Mouse (Mus musculus): ENCODE data around the gene Adra1b. TPM values are rescaled to one million over a fixed set of nuclear protein-coding genes. Genes with fewer than 3 reads are reported as not detected.
A peak's percentile ranks its signal among the peaks of the same experiment; 100 is the strongest.

Adra1b gene
- polyA plus RNA-seq, 1 experiment = 2.7 TPM

DNA sequence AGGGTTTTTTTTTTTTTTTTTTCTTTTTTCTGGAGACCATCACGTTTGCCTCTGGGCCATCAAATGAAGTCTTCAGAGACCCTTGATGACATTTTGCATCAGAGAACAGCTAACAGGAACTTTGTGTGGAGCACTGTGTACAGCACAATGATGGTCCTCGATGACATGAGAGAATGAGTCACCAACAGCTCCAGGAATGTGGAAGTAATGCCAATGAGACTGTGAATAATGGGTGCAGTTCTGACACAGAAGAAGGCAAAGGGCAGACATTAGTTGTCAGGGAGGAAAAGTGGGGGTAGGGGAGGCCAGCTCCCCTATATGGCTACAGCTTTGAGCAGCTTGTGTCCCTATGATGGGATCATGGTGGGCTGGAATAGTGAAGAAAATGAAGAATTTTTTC is 5.7 kb downstream of the Adra1b start:
- Histone ChIP-seq H3K27me3 (ENCODE audit: control insufficient read depth, insufficient read depth, insufficient read length) (no peaks in the 10 kb centered on the region), H3K36me3 (ENCODE audit: control insufficient read depth, insufficient read depth) (no peaks in the 10 kb centered on the region), H3K79me2 (ENCODE audit: control insufficient read depth, insufficient read depth) (no peaks in the 10 kb centered on the region), H3ac (ENCODE audit: control insufficient read depth, insufficient read length, low read depth) (no peak overlapping the region), H3K79me3 (ENCODE audit: low read depth) (no peaks in the 10 kb centered on the region), H3K4me3 (ENCODE audit: insufficient read depth, poor library complexity, severe bottlenecking) (no peak overlapping the region)
- TF ChIP-seq CTCF (IDR thresholded peaks at IDR 0.05; ENCODE audit: control insufficient read depth, insufficient read depth, insufficient read length) = no peak
- TF ChIP-seq FOSL1 (IDR thresholded peaks at IDR 0.05; ENCODE audit: insufficient read depth, low read length, poor library complexity, severe bottlenecking) = peak; percentile 58

DNA sequence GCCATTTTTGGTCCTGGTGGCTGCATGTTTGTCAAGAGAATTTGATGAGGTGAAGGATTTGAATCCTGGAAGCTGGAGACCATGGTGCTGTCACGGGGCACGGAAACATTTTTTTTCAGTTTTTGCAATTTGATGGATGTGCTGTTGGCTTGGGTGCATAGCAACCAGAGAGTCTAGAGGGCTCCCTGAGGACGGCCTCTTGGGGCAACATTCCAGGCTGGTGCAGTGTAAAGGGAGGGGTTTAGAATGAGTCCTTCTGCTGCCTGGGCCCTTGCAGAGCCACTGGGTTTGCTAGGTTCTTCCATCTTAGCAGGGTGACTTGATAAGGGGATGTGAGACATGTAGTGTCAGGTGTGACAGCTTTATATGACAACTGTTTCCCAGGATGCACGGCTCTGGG is 8.5 kb downstream of the Adra1b start:
- no peak overlapping the region for H3ac ChIP-seq (ENCODE audit: control insufficient read depth, insufficient read length, low read depth)
- no peaks in the 10 kb centered on the region for H3K79me3 ChIP-seq (ENCODE audit: low read depth)
- H3K27me3 ChIP-seq (ENCODE audit: control insufficient read depth, insufficient read depth, insufficient read length) = no peaks in the 10 kb centered on the region
- no peaks in the 10 kb centered on the region for H3K36me3 ChIP-seq (ENCODE audit: control insufficient read depth, insufficient read depth)
- no peak overlapping the region for H3K4me3 ChIP-seq (ENCODE audit: insufficient read depth, poor library complexity, severe bottlenecking)
- TF ChIP-seq USF1 (IDR thresholded peaks at IDR 0.05; ENCODE audit: low read depth) = no peak
- peak; percentile 41 for TF ChIP-seq MYOD1 (IDR thresholded peaks at IDR 0.05; ENCODE audit: control insufficient read depth, insufficient read length, low read depth)
- no peaks in the 10 kb centered on the region for H3K79me2 ChIP-seq (ENCODE audit: control insufficient read depth, insufficient read depth)

DNA sequence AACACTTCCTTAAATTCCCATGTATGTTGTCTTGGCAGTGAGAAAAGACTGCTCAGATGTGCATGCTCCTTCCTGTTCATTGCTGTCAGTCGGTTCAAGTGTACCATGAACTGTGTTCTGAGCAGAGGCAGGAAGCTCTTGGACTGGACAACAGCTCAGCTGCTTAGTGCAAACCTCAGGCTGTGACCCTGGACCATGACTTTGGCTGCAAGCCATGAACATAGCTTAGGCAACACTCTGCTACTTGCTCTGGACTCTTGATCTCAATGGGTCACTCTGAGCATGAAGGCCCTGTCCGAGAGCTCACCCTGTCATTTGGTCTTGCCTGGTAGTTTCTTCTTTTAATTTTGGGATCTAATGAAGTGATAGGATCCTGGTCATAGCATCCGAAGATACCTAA is 9.6 kb downstream of the Adra1b start:
- Histone ChIP-seq H3K27me3 (ENCODE audit: control insufficient read depth, insufficient read depth, insufficient read length) (no peaks in the 10 kb centered on the region), H3K4me3 (ENCODE audit: insufficient read depth, poor library complexity, severe bottlenecking) (no peak overlapping the region), H3K79me3 (ENCODE audit: low read depth) (no peaks in the 10 kb centered on the region), H3K36me3 (ENCODE audit: control insufficient read depth, insufficient read depth) (no peaks in the 10 kb centered on the region), H3ac (ENCODE audit: control insufficient read depth, insufficient read length, low read depth) (no peak overlapping the region), H3K79me2 (ENCODE audit: control insufficient read depth, insufficient read depth) (no peaks in the 10 kb centered on the region)
- TF ChIP-seq USF1 (IDR thresholded peaks at IDR 0.05; ENCODE audit: low read depth) = no peak
- TF ChIP-seq CEBPB (IDR thresholded peaks at IDR 0.05; ENCODE audit: low read depth) = no peak
- no peak for TF ChIP-seq FOSL1 (IDR thresholded peaks at IDR 0.05; ENCODE audit: insufficient read depth, low read length, poor library complexity, severe bottlenecking)
- no peak for TF ChIP-seq MAX (IDR thresholded peaks at IDR 0.05)
- no peak for TF ChIP-seq MYOD1 (IDR thresholded peaks at IDR 0.05; ENCODE audit: control insufficient read depth, insufficient read length, low read depth)
- TF ChIP-seq CTCF (IDR thresholded peaks at IDR 0.05; ENCODE audit: control insufficient read depth, insufficient read depth, insufficient read length) = no peak
- TF ChIP-seq MYOG (IDR thresholded peaks at IDR 0.05; ENCODE audit: control insufficient read depth, extremely low read depth, insufficient read length) = no peak

DNA sequence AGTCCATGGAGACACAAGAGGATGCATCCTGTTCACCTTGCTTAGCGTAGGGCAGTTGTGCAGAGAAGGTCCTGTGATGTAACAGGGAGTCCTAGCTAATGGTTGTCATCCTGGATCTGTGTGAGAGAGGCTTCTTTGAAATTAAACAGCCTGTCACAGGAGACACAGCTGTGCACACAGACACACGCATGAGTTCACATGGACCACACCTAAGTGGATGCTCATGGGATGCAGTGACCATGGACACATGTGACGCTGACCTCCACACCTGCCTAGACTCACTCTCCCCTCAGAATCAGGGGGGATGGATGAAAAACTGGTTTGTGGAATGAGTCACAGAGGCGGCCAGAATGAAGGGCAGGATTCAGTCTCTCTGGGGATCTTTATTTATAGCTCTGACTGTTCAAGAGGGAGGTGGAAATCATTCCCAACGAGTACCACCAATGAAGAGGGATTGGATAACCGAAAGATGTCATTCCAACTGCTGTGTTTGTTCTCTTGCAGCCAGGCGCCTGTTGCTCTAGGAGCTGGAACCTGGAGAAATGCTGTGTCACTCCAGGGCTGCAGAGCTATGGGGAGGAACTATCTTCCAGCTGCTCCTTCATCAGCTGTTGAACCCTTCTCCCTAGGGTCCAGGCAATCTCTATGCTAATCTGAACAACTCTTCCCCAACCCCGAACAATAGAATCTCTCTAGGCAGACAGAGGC is 11.6 kb downstream of the Adra1b start:
- H3K79me3 ChIP-seq (ENCODE audit: low read depth) = no peaks in the 10 kb centered on the region
- H3K27me3 ChIP-seq (ENCODE audit: control insufficient read depth, insufficient read depth, insufficient read length) = no peaks in the 10 kb centered on the region
- no peaks in the 10 kb centered on the region for H3K79me2 ChIP-seq (ENCODE audit: control insufficient read depth, insufficient read depth)
- H3K4me3 ChIP-seq (ENCODE audit: insufficient read depth, poor library complexity, severe bottlenecking) = no peak overlapping the region
- TF ChIP-seq MYOG (IDR thresholded peaks at IDR 0.05; ENCODE audit: control insufficient read depth, extremely low read depth, insufficient read length) (no peak), FOSL1 (IDR thresholded peaks at IDR 0.05; ENCODE audit: insufficient read depth, low read length, poor library complexity, severe bottlenecking) (no peak), CEBPB (IDR thresholded peaks at IDR 0.05; ENCODE audit: low read depth) (no peak), CTCF (IDR thresholded peaks at IDR 0.05; ENCODE audit: control insufficient read depth, insufficient read depth, insufficient read length) (no peak), MYOD1 (IDR thresholded peaks at IDR 0.05; ENCODE audit: control insufficient read depth, insufficient read length, low read depth) (peak; percentile 75)
- no peak overlapping the region for H3ac ChIP-seq (ENCODE audit: control insufficient read depth, insufficient read length, low read depth)
- H3K36me3 ChIP-seq (ENCODE audit: control insufficient read depth, insufficient read depth) = no peaks in the 10 kb centered on the region

DNA sequence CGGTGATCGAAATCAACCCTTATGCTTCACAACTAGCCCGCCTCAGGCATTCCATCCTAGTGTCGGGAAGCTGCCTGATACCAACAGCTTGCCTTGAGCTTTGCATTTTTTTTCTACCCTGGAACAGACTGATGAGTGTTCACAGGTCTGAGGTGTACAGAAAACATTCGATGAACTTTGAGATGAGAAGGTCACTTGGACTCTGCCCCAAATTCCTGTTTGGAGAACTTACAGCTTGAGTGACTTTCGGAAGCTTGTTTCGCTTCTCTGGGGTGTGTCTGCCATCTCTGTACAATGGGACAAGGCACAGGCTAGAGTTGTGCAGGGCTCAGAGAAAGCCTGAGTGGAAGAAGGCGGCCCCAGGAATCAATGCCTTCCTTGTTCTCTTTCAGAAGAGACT is 12.3 kb downstream of the Adra1b start:
- no peak for TF ChIP-seq CEBPB (IDR thresholded peaks at IDR 0.05; ENCODE audit: low read depth)
- no peak for TF ChIP-seq MYOD1 (IDR thresholded peaks at IDR 0.05; ENCODE audit: control insufficient read depth, insufficient read length, low read depth)
- no peak for TF ChIP-seq FOSL1 (IDR thresholded peaks at IDR 0.05; ENCODE audit: insufficient read depth, low read length, poor library complexity, severe bottlenecking)
- TF ChIP-seq MAX (IDR thresholded peaks at IDR 0.05) = no peak
- TF ChIP-seq CTCF (IDR thresholded peaks at IDR 0.05; ENCODE audit: control insufficient read depth, insufficient read depth, insufficient read length) = no peak
- TF ChIP-seq USF1 (IDR thresholded peaks at IDR 0.05; ENCODE audit: low read depth) = no peak
- no peak for TF ChIP-seq MYOG (IDR thresholded peaks at IDR 0.05; ENCODE audit: control insufficient read depth, extremely low read depth, insufficient read length)
- H3K27me3 ChIP-seq (ENCODE audit: control insufficient read depth, insufficient read depth, insufficient read length) = no peaks in the 10 kb centered on the region
- H3K36me3 ChIP-seq (ENCODE audit: control insufficient read depth, insufficient read depth) = no peaks in the 10 kb centered on the region
- no peaks in the 10 kb centered on the region for H3K79me3 ChIP-seq (ENCODE audit: low read depth)
- no peak overlapping the region for H3K4me3 ChIP-seq (ENCODE audit: insufficient read depth, poor library complexity, severe bottlenecking)
- H3ac ChIP-seq (ENCODE audit: control insufficient read depth, insufficient read length, low read depth) = no peak overlapping the region
- no peaks in the 10 kb centered on the region for H3K79me2 ChIP-seq (ENCODE audit: control insufficient read depth, insufficient read depth)

DNA sequence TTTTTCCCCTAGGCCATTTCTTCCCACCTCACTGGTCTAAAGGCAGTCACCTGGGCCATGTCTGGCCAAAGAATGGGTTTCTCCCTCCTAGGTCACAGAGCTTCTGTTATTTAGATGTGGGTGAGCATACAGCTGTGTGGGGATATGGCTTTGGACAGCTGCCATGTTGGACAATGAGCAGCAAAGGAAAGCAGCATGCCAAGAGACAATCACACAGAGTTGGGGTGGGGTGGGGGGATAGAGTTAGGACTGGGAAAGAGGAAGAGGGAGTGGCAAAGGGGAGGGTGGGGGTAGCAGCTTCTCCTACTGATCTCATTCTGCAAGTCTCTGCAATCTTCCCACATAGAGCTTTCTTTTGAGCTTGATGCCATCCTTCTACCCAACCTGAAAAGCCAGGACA is 13.4 kb downstream of the Adra1b start:
- Histone ChIP-seq H3K36me3 (ENCODE audit: control insufficient read depth, insufficient read depth) (no peaks in the 10 kb centered on the region), H3K79me3 (ENCODE audit: low read depth) (no peaks in the 10 kb centered on the region), H3K4me3 (ENCODE audit: insufficient read depth, poor library complexity, severe bottlenecking) (no peak overlapping the region), H3ac (ENCODE audit: control insufficient read depth, insufficient read length, low read depth) (no peak overlapping the region), H3K27me3 (ENCODE audit: control insufficient read depth, insufficient read depth, insufficient read length) (no peaks in the 10 kb centered on the region), H3K79me2 (ENCODE audit: control insufficient read depth, insufficient read depth) (no peaks in the 10 kb centered on the region)
- TF ChIP-seq MAX (IDR thresholded peaks at IDR 0.05) = no peak
- TF ChIP-seq CTCF (IDR thresholded peaks at IDR 0.05; ENCODE audit: control insufficient read depth, insufficient read depth, insufficient read length) = no peak
- no peak for TF ChIP-seq CEBPB (IDR thresholded peaks at IDR 0.05; ENCODE audit: low read depth)
- no peak for TF ChIP-seq MYOG (IDR thresholded peaks at IDR 0.05; ENCODE audit: control insufficient read depth, extremely low read depth, insufficient read length)
- TF ChIP-seq FOSL1 (IDR thresholded peaks at IDR 0.05; ENCODE audit: insufficient read depth, low read length, poor library complexity, severe bottlenecking) = no peak
- TF ChIP-seq USF1 (IDR thresholded peaks at IDR 0.05; ENCODE audit: low read depth) = no peak
- TF ChIP-seq MYOD1 (IDR thresholded peaks at IDR 0.05; ENCODE audit: control insufficient read depth, insufficient read length, low read depth) = no peak
